Mouse (Mus musculus): Measurements from ENCODE around the gene Fbln7.
A peak's percentile ranks its signal among the peaks of the same experiment; 100 is the strongest.

Gene Fbln7

GRCm38 (mm10) chr2:128875526-128875925, 12.7 kb downstream of the Fbln7 start:
- DNase-seq, result no peak

GRCm38 (mm10) chr2:128881236-128881635, 18.5 kb downstream of the Fbln7 start:
- DNase-seq, result peak; percentile 24

GRCm38 (mm10) chr2:128885225-128885811, 22.5 kb downstream of the Fbln7 start:
- DNase-seq, result no peak

- no peak for DNase-seq
Measured at GRCm38 (mm10) chr2:128887866-128888550, 25.2 kb downstream of the Fbln7 start.

GRCm38 (mm10) chr2:128890661-128891335, 28.0 kb downstream of the Fbln7 start:
- no peak for DNase-seq

- DNase-seq, result no peak
Measured at GRCm38 (mm10) chr2:128892180-128892721, 29.5 kb downstream of the Fbln7 start.

- DNase-seq, result no peak
Measured at GRCm38 (mm10) chr2:128902843-128903242, 40.1 kb downstream of the Fbln7 start.

- no peak for DNase-seq
Measured at GRCm38 (mm10) chr2:128903661-128904060, 40.9 kb downstream of the Fbln7 start.

GRCm38 (mm10) chr2:128914978-128915377, 52.2 kb downstream of the Fbln7 start:
- no peak for DNase-seq

GRCm38 (mm10) chr2:128916528-128916927, 53.7 kb downstream of the Fbln7 start:
- DNase-seq, result no peak

GRCm38 (mm10) chr2:128924799-128925198, 62.0 kb downstream of the Fbln7 start:
- no peak for DNase-seq

- DNase-seq, result no peak
Measured at GRCm38 (mm10) chr2:128928446-128928845, 65.7 kb downstream of the Fbln7 start.

- DNase-seq, result no peak
Measured at GRCm38 (mm10) chr2:128930704-128931103, 67.9 kb downstream of the Fbln7 start.

GRCm38 (mm10) chr2:128936256-128936655, 73.5 kb downstream of the Fbln7 start:
- no peak for DNase-seq

- peak; percentile 99 for DNase-seq
Measured at GRCm38 (mm10) chr2:128943538-128944528, 81.1 kb downstream of the Fbln7 start, which contains the start of gene Zc3h8. TSS of gene Zc3h8 (minus strand) at chr2:128944077.

Data from liver (tissue).